In genomic region chr3:102052036-102052435, GRCm38 (mm10) we compare ENCODE assay signal across 33 mouse cellular contexts. TPM values are rescaled to one million over a fixed set of nuclear protein-coding genes. Genes with fewer than 3 reads are reported as not detected.
DNase-seq lines count a peak whose midpoint lies in the region; ATAC-seq and TF ChIP-seq lines count a peak whose summit lies in the region.
"Had no signal": no experiment of that assay in that cellular context is flagged by ENCODE, and none has a peak within 500 bp of the region (broad histone marks: within the 10 kb centered on the region; RNA-seq: fewer than 3 reads in every experiment).

No protein-coding gene starts in this region.

- no peak for DNase-seq in hindbrain, embryonic 11.5 days (ENCODE audit: low spot score)
- peak; percentile 30 for DNase-seq in neural tube, embryonic 11.5 days (ENCODE audit: low spot score)
- DNase-seq in neural tube, embryonic 10.5 days (ENCODE audit: extremely low spot score, low spot score): no peak
- DNase-seq in urinary bladder, postnatal 36 days (ENCODE audit: low spot score in 2 of 2): no peak
- no peak for DNase-seq in frontal cortex, postnatal 10 days (ENCODE audit: low spot score in 2 of 2)
- DNase-seq: adrenal gland, adult 2 months; cerebellum, adult 8-10 months; cerebellum, postnatal 36 days; gastrocnemius, adult 2 months; gastrocnemius, postnatal 36 days; heart, adult 2 months; heart, postnatal 10 days; kidney, postnatal 14 days; layer of hippocampus, adult 9-11 months; liver; lung, adult 2 months; lung, postnatal 10 days; right cerebral cortex, adult 18-20 months; spleen, adult 18-20 months; thymus, postnatal 14 days had no signal

- ATAC-seq in hindbrain, embryonic 11.5 days (ENCODE audit: low FRiP score): no peak
- no peak for ATAC-seq in hindbrain, embryonic 16.5 days
- ATAC-seq in neural tube, embryonic 11.5 days (ENCODE audit: insufficient read depth, low FRiP score, low TSS enrichment): no peak
- ATAC-seq: activated CD4-positive, CD25-positive, alpha-beta regulatory T cell, adult 4 months; forebrain, embryonic 13.5 days; hindbrain, postnatal 0 days; intestine, embryonic 15.5 days had no signal

- peak overlapping the region; percentile 45 for H3K27ac ChIP-seq in hindbrain, embryonic 11.5 days (ENCODE audit: low read depth, low read length)
- H3K27ac ChIP-seq in hindbrain, embryonic 16.5 days (ENCODE audit: low read depth, low read length): no peak overlapping the region
- no peak overlapping the region for H3K27ac ChIP-seq in neural tube, embryonic 11.5 days (ENCODE audit: low read depth, low read length)
- peak overlapping the region; percentile 1; the same call in 1 of the 2 replicates for H3K27ac ChIP-seq in ES-Bruce4 (ENCODE audit: insufficient read depth, low read length)
- H3K27ac ChIP-seq: forebrain, embryonic 13.5 days; gastrocnemius, adult 2 months; heart, adult 2 months; heart, embryonic 13.5 days; hindbrain, postnatal 0 days; intestine, embryonic 15.5 days; liver, embryonic 14.5 days; macrophage had no signal

- no peaks in the 10 kb centered on the region for H3K9me3 ChIP-seq in hindbrain, embryonic 11.5 days (ENCODE audit: control insufficient read depth, low read length)
- H3K9me3 ChIP-seq in hindbrain, embryonic 16.5 days (ENCODE audit: control insufficient read depth, low read length): no peaks in the 10 kb centered on the region
- no peaks in the 10 kb centered on the region for H3K9me3 ChIP-seq in neural tube, embryonic 11.5 days (ENCODE audit: control insufficient read depth, low read length)
- no peaks in the 10 kb centered on the region for H3K9me3 ChIP-seq in ES-Bruce4 (replicated peaks; ENCODE audit: control insufficient read depth, insufficient read depth, low read length, poor library complexity, severe bottlenecking)
- H3K9me3 ChIP-seq: forebrain, embryonic 13.5 days; heart, embryonic 13.5 days; intestine, embryonic 15.5 days had no signal

- TF ChIP-seq POLR2A in ES-Bruce4 (IDR thresholded peaks at IDR 0.05; ENCODE audit: insufficient read depth, low read length): no peak

- H3K4me3 ChIP-seq in hindbrain, embryonic 11.5 days (ENCODE audit: low read depth, low read length): no peak overlapping the region
- H3K4me3 ChIP-seq in hindbrain, embryonic 16.5 days (ENCODE audit: low read length): no peak overlapping the region
- no peak overlapping the region for H3K4me3 ChIP-seq in neural tube, embryonic 11.5 days (ENCODE audit: low read depth, low read length)
- H3K4me3 ChIP-seq in ES-Bruce4 (ENCODE audit: low read depth, low read length): no peak overlapping the region
- H3K4me3 ChIP-seq: forebrain, embryonic 13.5 days; gastrocnemius, adult 2 months; heart, adult 2 months; heart, embryonic 13.5 days; intestine, embryonic 15.5 days; myocyte had no signal

- no peaks in the 10 kb centered on the region for H3K27me3 ChIP-seq in hindbrain, embryonic 11.5 days (ENCODE audit: control insufficient read depth, insufficient read depth, low read length)
- H3K27me3 ChIP-seq in hindbrain, embryonic 16.5 days (replicated peaks; ENCODE audit: control insufficient read depth, insufficient read depth, low read length): no peaks in the 10 kb centered on the region
- no peaks in the 10 kb centered on the region for H3K27me3 ChIP-seq in neural tube, embryonic 11.5 days (ENCODE audit: control insufficient read depth, insufficient read depth, low read length)
- no peaks in the 10 kb centered on the region for H3K27me3 ChIP-seq in ES-Bruce4 (ENCODE audit: control insufficient read depth, insufficient read depth, low read length, poor library complexity, severe bottlenecking)
- H3K27me3 ChIP-seq: forebrain, embryonic 13.5 days; heart, embryonic 13.5 days; intestine, embryonic 15.5 days had no signal

- no peak overlapping the region for H3K9ac ChIP-seq in hindbrain, embryonic 11.5 days (ENCODE audit: low read depth, low read length)
- H3K9ac ChIP-seq in hindbrain, embryonic 16.5 days (ENCODE audit: low read depth, low read length): no peak overlapping the region
- no peak overlapping the region for H3K9ac ChIP-seq in neural tube, embryonic 11.5 days (ENCODE audit: low read length)
- H3K9ac ChIP-seq in ES-Bruce4 (ENCODE audit: low read depth, poor library complexity, severe bottlenecking): no peak overlapping the region
- H3K9ac ChIP-seq: forebrain, embryonic 13.5 days; heart, embryonic 13.5 days; intestine, embryonic 15.5 days; liver, embryonic 14.5 days had no signal

- TF ChIP-seq CTCF in ES-Bruce4 (IDR thresholded peaks at IDR 0.05; ENCODE audit: low read depth, low read length): no peak

- H3K4me1 ChIP-seq in hindbrain, embryonic 11.5 days (replicated peaks; ENCODE audit: control insufficient read depth, insufficient read depth, low read length): 0 out of 2 replicates have a peak, but pooled peaks cover 2% of the 10 kb centered on the region
- H3K4me1 ChIP-seq in hindbrain, embryonic 16.5 days (ENCODE audit: control insufficient read depth, insufficient read depth, low read depth, low read length): no peaks in the 10 kb centered on the region; the same call in 1 of the 2 replicates
- peaks cover 6% of the 10 kb centered on the region; the same call in 1 of the 2 replicates for H3K4me1 ChIP-seq in neural tube, embryonic 11.5 days (ENCODE audit: control insufficient read depth, insufficient read depth, low read length)
- peaks cover 8% of the 10 kb centered on the region for H3K4me1 ChIP-seq in ES-Bruce4 (ENCODE audit: control insufficient read depth, insufficient read depth, low read length)
- H3K4me1 ChIP-seq: heart, embryonic 13.5 days; intestine, embryonic 15.5 days had no signal

- H3K36me3 ChIP-seq in hindbrain, embryonic 11.5 days (ENCODE audit: control insufficient read depth, insufficient read depth, low read length): no peaks in the 10 kb centered on the region
- no peaks in the 10 kb centered on the region for H3K36me3 ChIP-seq in hindbrain, embryonic 16.5 days (ENCODE audit: control insufficient read depth, insufficient read depth, low read length)
- no peaks in the 10 kb centered on the region for H3K36me3 ChIP-seq in neural tube, embryonic 11.5 days (ENCODE audit: control insufficient read depth, insufficient read depth, low read length)
- no peaks in the 10 kb centered on the region for H3K36me3 ChIP-seq in ES-Bruce4 (ENCODE audit: control insufficient read depth, insufficient read depth, low read length, poor library complexity, severe bottlenecking)
- H3K36me3 ChIP-seq: heart, embryonic 13.5 days; intestine, embryonic 15.5 days had no signal

- H3K4me2 ChIP-seq in hindbrain, embryonic 11.5 days (replicated peaks; ENCODE audit: low read depth, low read length): no peak overlapping the region
- no peak overlapping the region for H3K4me2 ChIP-seq in hindbrain, embryonic 16.5 days (ENCODE audit: low read length)
- H3K4me2 ChIP-seq in neural tube, embryonic 11.5 days (ENCODE audit: low read depth): no peak overlapping the region
- H3K4me2 ChIP-seq: forebrain, embryonic 13.5 days; heart, embryonic 13.5 days; intestine, embryonic 15.5 days had no signal

- WGBS in hindbrain, embryonic 11.5 days: 47% methylated on average over 3 of the region's 3 CpGs
- 40% methylated on average over 3 of the region's 3 CpGs for WGBS in hindbrain, embryonic 16.5 days
- 45% methylated on average over 3 of the region's 3 CpGs for WGBS in neural tube, embryonic 11.5 days

- TF ChIP-seq EP300 in ES-Bruce4 (IDR thresholded peaks at IDR 0.05; ENCODE audit: insufficient read depth, low read depth, low read length): no peak

RNA-seq across cellular contexts. Expression of gene Casq2, which starts 34.2 kb away (rescaled TPM):
- 0.76 and 2.1 TPM in 2 replicates for polyA plus RNA-seq in hindbrain, embryonic 11.5 days (2014; fragmentation: Nextera tagmentation; extraction: Ambion mirVana)
- 0.76 and 6.6 TPM in 2 replicates for polyA plus RNA-seq in hindbrain, embryonic 16.5 days (2015; fragmentation: Nextera tagmentation; extraction: Ambion mirVana)
- polyA plus RNA-seq in neural tube, embryonic 11.5 days (2014; fragmentation: Nextera tagmentation; extraction: Ambion mirVana): 8.9 and 9.5 TPM in 2 replicates
- polyA plus RNA-seq in ES-Bruce4 (2011; ENCODE audit: insufficient read depth, insufficient read length, low read depth, missing spikeins): not detected in 2 replicates
- polyA plus RNA-seq: activated CD4-positive, CD25-positive, alpha-beta regulatory T cell, adult 4 months; macrophage had no signal

RNA-seq across cellular contexts. Expression of gene Nhlh2, which starts 42.2 kb away (rescaled TPM):
- 173 and 196 TPM in 2 replicates for polyA plus RNA-seq in hindbrain, embryonic 11.5 days (2014; fragmentation: Nextera tagmentation; extraction: Ambion mirVana)
- 25.6 and 32.3 TPM in 2 replicates for polyA plus RNA-seq in hindbrain, embryonic 16.5 days (2015; fragmentation: Nextera tagmentation; extraction: Ambion mirVana)
- polyA plus RNA-seq in neural tube, embryonic 11.5 days (2014; fragmentation: Nextera tagmentation; extraction: Ambion mirVana): 94.0 and 109 TPM in 2 replicates
- not detected in 2 replicates for polyA plus RNA-seq in ES-Bruce4 (2011; ENCODE audit: insufficient read depth, insufficient read length, low read depth, missing spikeins)
- polyA plus RNA-seq: activated CD4-positive, CD25-positive, alpha-beta regulatory T cell, adult 4 months; adrenal gland, adult 2 months; heart, adult 2 months; heart, embryonic 13.5 days; intestine, embryonic 15.5 days; kidney, embryonic 14.5 days; liver, embryonic 14.5 days; lung, adult 2 months; macrophage; stomach, embryonic 16.5 days; urinary bladder, adult 2 months had no signal

Comparison
In these comparisons a context has a peak if more than half of its experiments do, and no peak if none do; other contexts are left out.
1. H3K27ac ChIP-seq: peak in hindbrain, embryonic 11.5 days (single experiment) and ES-Bruce4 (single experiment); none in hindbrain, embryonic 16.5 days (single experiment) and neural tube, embryonic 11.5 days (single experiment).
2. RNA of gene Nhlh2, which starts 42.2 kb away (polyA plus RNA-seq): 173 to 196 TPM in hindbrain, embryonic 11.5 days, 94.0 to 109 TPM in neural tube, embryonic 11.5 days and 25.6 to 32.3 TPM in hindbrain, embryonic 16.5 days; not detected in ES-Bruce4; every median in the first group is over 10 times any median in the second.